Mouse (Mus musculus): ENCODE results near the gene Cdx2. TPM values are rescaled to one million over a fixed set of nuclear protein-coding genes. Genes with fewer than 3 reads are reported as not detected.
A peak's percentile ranks its signal among the peaks of the same experiment; 100 is the strongest.

The Cdx2 gene
- total RNA-seq, 1 experiment, result 5.4 TPM

DNA sequence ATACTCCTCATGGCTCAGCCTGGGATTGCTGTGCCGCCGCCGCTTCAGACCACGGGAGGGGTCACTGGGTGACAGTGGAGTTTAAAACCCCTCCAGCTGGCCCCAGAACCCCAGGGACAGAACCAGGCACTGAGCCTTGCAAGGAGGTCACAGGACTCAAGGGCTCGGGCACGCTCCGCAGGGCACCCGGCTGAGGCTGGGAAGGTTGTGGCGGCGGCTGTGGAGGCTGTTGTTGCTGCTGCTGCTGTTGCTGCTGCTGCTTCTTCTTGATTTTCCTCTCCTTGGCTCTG, 5.3 kb downstream of the Cdx2 start:
- no peak overlapping the region for H3K27ac ChIP-seq (ENCODE audit: insufficient read depth, low read depth, low read length, poor library complexity, severe bottlenecking)
- no peak overlapping the region for H3K4me3 ChIP-seq (ENCODE audit: insufficient read depth in 1 of 2, low read depth in 1 of 2, low read length in 2 of 2, poor library complexity in 1 of 2, severe bottlenecking in 1 of 2)
- H3K36me3 ChIP-seq (ENCODE audit: control insufficient read depth, insufficient read depth, low read length, poor library complexity, severe bottlenecking), result no peaks in the 10 kb centered on the region
- H3K9ac ChIP-seq (ENCODE audit: insufficient read depth, low read depth, low read length, poor library complexity, severe bottlenecking), result no peak overlapping the region
- peaks cover 0 to 14% of the 10 kb centered on the region in 2 experiments; a peak in 2 of 4 replicates for H3K4me1 ChIP-seq (ENCODE audit: control insufficient read depth in 2 of 2, insufficient read depth in 2 of 2, low read length in 2 of 2, poor library complexity in 1 of 2)
- no peak for TF ChIP-seq MAFK (IDR thresholded peaks at IDR 0.05; ENCODE audit: insufficient read depth, low read depth, low read length)
- TF ChIP-seq ZC3H11A (IDR thresholded peaks at IDR 0.05; ENCODE audit: borderline replicate concordance, low read depth, low read length), result no peak
- TF ChIP-seq CHD2 (IDR thresholded peaks at IDR 0.05; ENCODE audit: low read depth, low read length), result no peak
- no peak for TF ChIP-seq HCFC1 (IDR thresholded peaks at IDR 0.05; ENCODE audit: borderline replicate concordance, insufficient read depth, low read length)
- no peak for DNase-seq (ENCODE audit: low read depth, low spot score)
- H3K9me3 ChIP-seq (ENCODE audit: control insufficient read depth, insufficient read depth, low read depth, low read length), result no peaks in the 10 kb centered on the region
- in situ Hi-C loops (cut with MboI; ENCODE audit: low sequenced_read_pairs in 2 of 2, unreplicated experiment in 2 of 2), result loop anchor here in 1 of 2 experiments (10.0 kb wide), 1 partner anchor 107 kb away; no protein-coding TSS in a partner anchor

DNA sequence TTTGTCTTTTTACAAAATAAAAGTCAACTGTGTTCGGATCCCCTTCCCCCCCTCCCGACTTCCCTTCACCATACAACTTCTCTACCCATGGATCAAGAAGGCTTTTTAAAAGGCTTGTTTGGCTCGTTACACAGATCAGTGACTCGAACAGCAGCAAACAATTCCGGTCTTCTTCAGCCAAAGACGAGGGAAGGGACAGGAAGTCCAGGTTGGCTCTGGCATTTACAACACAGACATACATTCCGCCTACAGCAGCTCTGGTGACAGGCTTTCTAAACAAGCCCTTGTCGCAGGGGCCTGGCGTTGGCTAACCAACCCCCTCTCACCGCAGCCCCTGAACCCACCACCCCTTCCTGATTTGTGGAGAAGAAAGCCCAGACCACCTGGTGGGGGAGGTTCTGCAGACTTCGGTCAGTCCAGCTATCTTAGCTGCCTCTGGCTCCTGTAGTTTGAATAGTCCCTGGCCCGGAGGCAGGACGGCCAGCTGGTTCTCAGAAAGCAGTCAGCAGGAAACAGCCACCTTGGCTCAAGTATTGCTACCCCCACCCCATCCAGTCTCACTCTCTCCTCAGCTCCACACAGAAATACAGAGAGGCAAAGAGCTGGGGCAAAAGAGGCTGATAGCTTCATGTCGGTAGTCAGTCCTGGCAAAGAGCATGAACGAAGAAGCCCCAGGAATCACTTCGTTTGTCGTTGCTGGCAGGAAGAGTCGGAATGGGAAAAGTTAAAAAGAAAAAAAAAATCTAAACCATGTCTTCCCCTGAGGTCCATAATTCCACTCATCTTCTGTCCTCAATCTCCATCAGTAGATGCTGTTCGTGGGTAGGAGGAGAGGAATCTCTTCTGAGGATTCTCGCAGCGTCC, 5.9 kb downstream of the Cdx2 start:
- no peak overlapping the region for H3K4me3 ChIP-seq (ENCODE audit: insufficient read depth in 1 of 2, low read depth in 1 of 2, low read length in 2 of 2, poor library complexity in 1 of 2, severe bottlenecking in 1 of 2)
- H3K36me3 ChIP-seq (ENCODE audit: control insufficient read depth, insufficient read depth, low read length, poor library complexity, severe bottlenecking), result no peaks in the 10 kb centered on the region
- DNase-seq (ENCODE audit: low read depth, low spot score), result no peak
- peaks cover 0 to 14% of the 10 kb centered on the region in 2 experiments; a peak in 2 of 4 replicates for H3K4me1 ChIP-seq (ENCODE audit: control insufficient read depth in 2 of 2, insufficient read depth in 2 of 2, low read length in 2 of 2, poor library complexity in 1 of 2)
- TF ChIP-seq CHD2 (IDR thresholded peaks at IDR 0.05; ENCODE audit: low read depth, low read length), result no peak
- H3K9ac ChIP-seq (ENCODE audit: insufficient read depth, low read depth, low read length, poor library complexity, severe bottlenecking), result no peak overlapping the region
- in situ Hi-C loops (cut with MboI; ENCODE audit: low sequenced_read_pairs in 2 of 2, unreplicated experiment in 2 of 2), result loop anchor here in 1 of 2 experiments (10.0 kb wide), 1 partner anchor 106 kb away; no protein-coding TSS in a partner anchor
- H3K27ac ChIP-seq (ENCODE audit: insufficient read depth, low read depth, low read length, poor library complexity, severe bottlenecking), result no peak overlapping the region
- no peaks in the 10 kb centered on the region for H3K9me3 ChIP-seq (ENCODE audit: control insufficient read depth, insufficient read depth, low read depth, low read length)

- no peak for DNase-seq (ENCODE audit: low read depth, low spot score)
- in situ Hi-C loops (cut with MboI; ENCODE audit: low sequenced_read_pairs in 2 of 2, unreplicated experiment in 2 of 2), result loop anchor here in 1 of 2 experiments (10.0 kb wide), 1 partner anchor 105 kb away; no protein-coding TSS in a partner anchor
- Histone ChIP-seq H3K9ac (ENCODE audit: insufficient read depth, low read depth, low read length, poor library complexity, severe bottlenecking) (0 out of 2 replicates have a peak overlapping the region, but pooled peaks have one; percentile 2), H3K27ac (ENCODE audit: insufficient read depth, low read depth, low read length, poor library complexity, severe bottlenecking) (no peak overlapping the region), H3K4me1 (ENCODE audit: control insufficient read depth in 2 of 2, insufficient read depth in 2 of 2, low read length in 2 of 2, poor library complexity in 1 of 2) (peaks cover 0 to 11% of the 10 kb centered on the region in 2 experiments; a peak in 2 of 4 replicates), H3K36me3 (ENCODE audit: control insufficient read depth, insufficient read depth, low read length, poor library complexity, severe bottlenecking) (no peaks in the 10 kb centered on the region), H3K4me3 (ENCODE audit: insufficient read depth in 1 of 2, low read depth in 1 of 2, low read length in 2 of 2, poor library complexity in 1 of 2, severe bottlenecking in 1 of 2) (peak overlapping the region; percentile 50 to 54; a peak in 3 of 4 replicates), H3K9me3 (ENCODE audit: control insufficient read depth, insufficient read depth, low read depth, low read length) (no peaks in the 10 kb centered on the region)
- no peak for TF ChIP-seq HCFC1 (IDR thresholded peaks at IDR 0.05; ENCODE audit: borderline replicate concordance, insufficient read depth, low read length)
- no peak for TF ChIP-seq MAFK (IDR thresholded peaks at IDR 0.05; ENCODE audit: insufficient read depth, low read depth, low read length)
- TF ChIP-seq CHD2 (IDR thresholded peaks at IDR 0.05; ENCODE audit: low read depth, low read length), result no peak
- TF ChIP-seq ZNF384 (IDR thresholded peaks at IDR 0.05; ENCODE audit: low read depth, low read length), result no peak
- TF ChIP-seq ZC3H11A (IDR thresholded peaks at IDR 0.05; ENCODE audit: borderline replicate concordance, low read depth, low read length), result no peak
Measured at GRCm38 (mm10) chr5:147300001-147300363, 7.1 kb downstream of the Cdx2 start.

GRCm38 (mm10) chr5:147299255-147300000, 7.6 kb downstream of the Cdx2 start:
- DNase-seq (ENCODE audit: low read depth, low spot score), result peak; percentile 89
- Histone ChIP-seq H3K9ac (ENCODE audit: insufficient read depth, low read depth, low read length, poor library complexity, severe bottlenecking) (peak overlapping the region; percentile 58; the same call in 1 of the 2 replicates), H3K4me1 (ENCODE audit: control insufficient read depth in 2 of 2, insufficient read depth in 2 of 2, low read length in 2 of 2, poor library complexity in 1 of 2) (peaks cover 0 to 8% of the 10 kb centered on the region in 2 experiments; a peak in 2 of 4 replicates), H3K4me3 (ENCODE audit: insufficient read depth in 1 of 2, low read depth in 1 of 2, low read length in 2 of 2, poor library complexity in 1 of 2, severe bottlenecking in 1 of 2) (peak overlapping the region; percentile 50 to 54), H3K36me3 (ENCODE audit: control insufficient read depth, insufficient read depth, low read length, poor library complexity, severe bottlenecking) (no peaks in the 10 kb centered on the region), H3K27ac (ENCODE audit: insufficient read depth, low read depth, low read length, poor library complexity, severe bottlenecking) (no peak overlapping the region), H3K9me3 (ENCODE audit: control insufficient read depth, insufficient read depth, low read depth, low read length) (no peaks in the 10 kb centered on the region)
- TF ChIP-seq ZC3H11A (IDR thresholded peaks at IDR 0.05; ENCODE audit: borderline replicate concordance, low read depth, low read length) (peak; percentile 16; the same call in 1 of the 2 replicates), MAFK (IDR thresholded peaks at IDR 0.05; ENCODE audit: insufficient read depth, low read depth, low read length) (no peak)
- in situ Hi-C loops (cut with MboI; ENCODE audit: low sequenced_read_pairs in 2 of 2, unreplicated experiment in 2 of 2), result no loop called here
